ENCODE assay signal across 15 mouse cellular contexts in genomic region chr4:95108811-95109210, GRCm38 (mm10). TPM values are rescaled to one million over a fixed set of nuclear protein-coding genes. Genes with fewer than 3 reads are reported as not detected.
A peak's percentile ranks its signal among the peaks of the same experiment; 100 is the strongest.
DNase-seq lines count a peak whose midpoint lies in the region; ATAC-seq and TF ChIP-seq lines count a peak whose summit lies in the region.
"Had no signal": no experiment of that assay in that cellular context is flagged by ENCODE, and none has a peak within 500 bp of the region (broad histone marks: within the 10 kb centered on the region; RNA-seq: fewer than 3 reads in every experiment).

No protein-coding gene starts in this region.

- TF ChIP-seq POLR2A in lung, adult 2 months (IDR thresholded peaks at IDR 0.05; ENCODE audit: borderline replicate concordance, extremely low read depth, low read depth, low read length) = no peak

- no peak overlapping the region for H3K4me2 ChIP-seq in forebrain, embryonic 16.5 days (ENCODE audit: low read length)
- no peak overlapping the region for H3K4me2 ChIP-seq in hindbrain, embryonic 11.5 days (replicated peaks; ENCODE audit: low read depth, low read length)
- H3K4me2 ChIP-seq in hindbrain, embryonic 16.5 days (ENCODE audit: low read length) = no peak overlapping the region
- no peak overlapping the region for H3K4me2 ChIP-seq in lung, embryonic 15.5 days
- peak overlapping the region; percentile 3 for H3K4me2 ChIP-seq in neural tube, embryonic 12.5 days (replicated peaks)
- H3K4me2 ChIP-seq: limb, embryonic 13.5 days; midbrain, embryonic 15.5 days had no signal

- no peak for ATAC-seq in forebrain, embryonic 16.5 days
- ATAC-seq in hindbrain, embryonic 11.5 days (ENCODE audit: low FRiP score) = peak; percentile 44
- no peak for ATAC-seq in hindbrain, embryonic 16.5 days
- ATAC-seq in lung, embryonic 15.5 days (ENCODE audit: borderline replicate concordance, extremely low read depth, low FRiP score, low TSS enrichment) = no peak
- no peak for ATAC-seq in neural tube, embryonic 12.5 days (ENCODE audit: low FRiP score, low read depth)
- ATAC-seq: intestine, embryonic 16.5 days; midbrain, embryonic 15.5 days had no signal

- H3K9ac ChIP-seq in forebrain, embryonic 16.5 days (replicated peaks; ENCODE audit: low read depth, low read length) = no peak overlapping the region
- no peak overlapping the region for H3K9ac ChIP-seq in hindbrain, embryonic 11.5 days (ENCODE audit: low read depth, low read length)
- H3K9ac ChIP-seq in hindbrain, embryonic 16.5 days (ENCODE audit: low read depth, low read length) = no peak overlapping the region
- H3K9ac ChIP-seq in lung, embryonic 15.5 days = no peak overlapping the region
- H3K9ac ChIP-seq in neural tube, embryonic 12.5 days = no peak overlapping the region
- H3K9ac ChIP-seq: limb, embryonic 13.5 days; midbrain, embryonic 15.5 days had no signal

- peaks cover 14% of the 10 kb centered on the region; the same call in 1 of the 2 replicates for H3K27me3 ChIP-seq in forebrain, embryonic 10.5 days (ENCODE audit: poor library complexity, severe bottlenecking)
- H3K27me3 ChIP-seq in forebrain, embryonic 16.5 days (replicated peaks; ENCODE audit: control insufficient read depth, insufficient read depth, low read length) = no peaks in the 10 kb centered on the region
- no peaks in the 10 kb centered on the region for H3K27me3 ChIP-seq in hindbrain, embryonic 11.5 days (ENCODE audit: control insufficient read depth, insufficient read depth, low read length)
- no peaks in the 10 kb centered on the region for H3K27me3 ChIP-seq in hindbrain, embryonic 16.5 days (replicated peaks; ENCODE audit: control insufficient read depth, insufficient read depth, low read length)
- no peaks in the 10 kb centered on the region for H3K27me3 ChIP-seq in lung, embryonic 15.5 days
- H3K27me3 ChIP-seq in neural tube, embryonic 12.5 days (replicated peaks) = no peaks in the 10 kb centered on the region
- H3K27me3 ChIP-seq: midbrain, embryonic 15.5 days had no signal

- H3K4me1 ChIP-seq in forebrain, embryonic 10.5 days = peaks cover 43% of the 10 kb centered on the region
- peaks cover 17% of the 10 kb centered on the region for H3K4me1 ChIP-seq in forebrain, embryonic 16.5 days (replicated peaks; ENCODE audit: control insufficient read depth, insufficient read depth, low read length)
- no peaks in the 10 kb centered on the region for H3K4me1 ChIP-seq in hindbrain, embryonic 11.5 days (replicated peaks; ENCODE audit: control insufficient read depth, insufficient read depth, low read length)
- H3K4me1 ChIP-seq in hindbrain, embryonic 16.5 days (ENCODE audit: control insufficient read depth, insufficient read depth, low read depth, low read length) = peaks cover 8% of the 10 kb centered on the region; the same call in 1 of the 2 replicates
- peaks cover 24% of the 10 kb centered on the region for H3K4me1 ChIP-seq in lung, embryonic 15.5 days
- H3K4me1 ChIP-seq in lung, adult 2 months (ENCODE audit: control insufficient read depth, insufficient read depth, low read length) = peaks cover 9% of the 10 kb centered on the region; the same call in 1 of the 2 replicates
- H3K4me1 ChIP-seq in neural tube, embryonic 12.5 days = peaks cover 29% of the 10 kb centered on the region; the same call in 1 of the 2 replicates

- H3K9me3 ChIP-seq in forebrain, embryonic 10.5 days = no peaks in the 10 kb centered on the region; the same call in 1 of the 2 replicates
- H3K9me3 ChIP-seq in forebrain, embryonic 16.5 days (ENCODE audit: control insufficient read depth, low read length) = no peaks in the 10 kb centered on the region
- no peaks in the 10 kb centered on the region for H3K9me3 ChIP-seq in hindbrain, embryonic 11.5 days (ENCODE audit: control insufficient read depth, low read length)
- H3K9me3 ChIP-seq in hindbrain, embryonic 16.5 days (ENCODE audit: control insufficient read depth, low read length) = no peaks in the 10 kb centered on the region
- H3K9me3 ChIP-seq in lung, embryonic 15.5 days = no peaks in the 10 kb centered on the region
- H3K9me3 ChIP-seq in neural tube, embryonic 12.5 days = no peaks in the 10 kb centered on the region
- H3K9me3 ChIP-seq: limb, embryonic 13.5 days; midbrain, embryonic 15.5 days had no signal

- TF ChIP-seq CTCF in lung, adult 2 months (IDR thresholded peaks at IDR 0.05; ENCODE audit: insufficient read depth, low read length) = no peak

- peak overlapping the region; percentile 69 for H3K27ac ChIP-seq in forebrain, embryonic 10.5 days
- no peak overlapping the region for H3K27ac ChIP-seq in forebrain, embryonic 16.5 days (ENCODE audit: low read length)
- H3K27ac ChIP-seq in hindbrain, embryonic 11.5 days (ENCODE audit: low read depth, low read length) = no peak overlapping the region
- no peak overlapping the region for H3K27ac ChIP-seq in hindbrain, embryonic 16.5 days (ENCODE audit: low read depth, low read length)
- 0 out of 2 replicates have a peak overlapping the region, but pooled peaks have one; percentile 4 for H3K27ac ChIP-seq in lung, embryonic 15.5 days
- H3K27ac ChIP-seq in neural tube, embryonic 12.5 days = no peak overlapping the region
- H3K27ac ChIP-seq: limb, embryonic 13.5 days; midbrain, embryonic 15.5 days had no signal

- intact Hi-C loops in left cerebral cortex, postnatal 25 days (cut with DNase I) = no loop called here

- WGBS in forebrain, embryonic 10.5 days = 47% methylated on average over 6 of the region's 6 CpGs
- 36% methylated on average over 6 of the region's 6 CpGs for WGBS in forebrain, embryonic 16.5 days
- 54% methylated on average over 6 of the region's 6 CpGs for WGBS in hindbrain, embryonic 11.5 days
- 46% methylated on average over 6 of the region's 6 CpGs for WGBS in hindbrain, embryonic 16.5 days
- WGBS in lung, embryonic 15.5 days = 72% methylated on average over 6 of the region's 6 CpGs
- WGBS in lung, adult 2 months = 67% methylated on average over 6 of the region's 6 CpGs
- WGBS in neural tube, embryonic 12.5 days = 52% methylated on average over 6 of the region's 6 CpGs

- no peaks in the 10 kb centered on the region for H3K36me3 ChIP-seq in forebrain, embryonic 10.5 days (replicated peaks)
- no peaks in the 10 kb centered on the region for H3K36me3 ChIP-seq in forebrain, embryonic 16.5 days (ENCODE audit: control insufficient read depth, insufficient read depth)
- H3K36me3 ChIP-seq in hindbrain, embryonic 11.5 days (ENCODE audit: control insufficient read depth, insufficient read depth, low read length) = no peaks in the 10 kb centered on the region
- no peaks in the 10 kb centered on the region for H3K36me3 ChIP-seq in hindbrain, embryonic 16.5 days (ENCODE audit: control insufficient read depth, insufficient read depth, low read length)
- H3K36me3 ChIP-seq in lung, embryonic 15.5 days = no peaks in the 10 kb centered on the region
- no peaks in the 10 kb centered on the region for H3K36me3 ChIP-seq in neural tube, embryonic 12.5 days
- H3K36me3 ChIP-seq: limb, embryonic 13.5 days; midbrain, embryonic 15.5 days had no signal

- H3K4me3 ChIP-seq in forebrain, embryonic 10.5 days = no peak overlapping the region
- no peak overlapping the region for H3K4me3 ChIP-seq in forebrain, embryonic 16.5 days (replicated peaks; ENCODE audit: low read length)
- H3K4me3 ChIP-seq in hindbrain, embryonic 11.5 days (ENCODE audit: low read depth, low read length) = no peak overlapping the region
- H3K4me3 ChIP-seq in hindbrain, embryonic 16.5 days (ENCODE audit: low read length) = no peak overlapping the region
- H3K4me3 ChIP-seq in lung, embryonic 15.5 days = no peak overlapping the region
- H3K4me3 ChIP-seq in lung, adult 2 months (replicated peaks; ENCODE audit: extremely low read depth, low read depth, low read length) = no peak overlapping the region
- H3K4me3 ChIP-seq in neural tube, embryonic 12.5 days = no peak overlapping the region
- H3K4me3 ChIP-seq: erythroblast, embryonic 14.5 days; limb, embryonic 13.5 days; midbrain, embryonic 15.5 days had no signal

- no peak for DNase-seq in forebrain, embryonic 10.5 days (ENCODE audit: extremely low spot score, low spot score)
- DNase-seq in hindbrain, embryonic 11.5 days (ENCODE audit: low spot score) = no peak
- no peak for DNase-seq in lung, adult 2 months
- no peak for DNase-seq in left cerebral cortex, postnatal 25 days (ENCODE audit: low spot score in 2 of 2)
- DNase-seq: adrenal gland, adult 8-10 months; cerebellum, postnatal 14 days; thymus, adult 2 months had no signal

RNA-seq across cellular contexts. Expression of gene Jun, which starts 56.8 kb away (rescaled TPM):
- polyA plus RNA-seq in forebrain, embryonic 10.5 days (2016; fragmentation: Nextera tagmentation; extraction: Ambion mirVana) = 74.2 and 82.9 TPM in 2 replicates
- polyA plus RNA-seq in forebrain, embryonic 16.5 days (2015; fragmentation: Nextera tagmentation; extraction: Ambion mirVana) = 72.2 and 80.1 TPM in 2 replicates
- 25.6 and 25.7 TPM in 2 replicates for polyA plus RNA-seq in hindbrain, embryonic 11.5 days (2014; fragmentation: Nextera tagmentation; extraction: Ambion mirVana)
- polyA plus RNA-seq in hindbrain, embryonic 16.5 days (2015; fragmentation: Nextera tagmentation; extraction: Ambion mirVana) = 62.9 and 63.7 TPM in 2 replicates
- polyA plus RNA-seq in lung, embryonic 15.5 days (2015; fragmentation: Nextera tagmentation; extraction: Ambion mirVana) = 123 and 124 TPM in 2 replicates
- 176 and 282 TPM in 2 replicates for polyA plus RNA-seq in lung, adult 2 months (2012; rRNA removed)
- 104 and 109 TPM in 2 replicates for polyA plus RNA-seq in neural tube, embryonic 12.5 days (2016; fragmentation: Nextera tagmentation; extraction: Ambion mirVana)
- 10 to 100 TPM; 47.0 to 61.4 TPM for total RNA-seq in left cerebral cortex, postnatal 25 days (2021)

Comparison
In these comparisons a context has a peak if more than half of its experiments do, and no peak if none do; other contexts are left out.
1. H3K27ac ChIP-seq: peak in forebrain, embryonic 10.5 days (single experiment) and lung, embryonic 15.5 days (single experiment); none in forebrain, embryonic 16.5 days (single experiment), hindbrain, embryonic 11.5 days (single experiment), hindbrain, embryonic 16.5 days (single experiment) and neural tube, embryonic 12.5 days (single experiment).